Comparison of ENCODE assay signal across 12 mouse cellular contexts in the genomic region with DNA sequence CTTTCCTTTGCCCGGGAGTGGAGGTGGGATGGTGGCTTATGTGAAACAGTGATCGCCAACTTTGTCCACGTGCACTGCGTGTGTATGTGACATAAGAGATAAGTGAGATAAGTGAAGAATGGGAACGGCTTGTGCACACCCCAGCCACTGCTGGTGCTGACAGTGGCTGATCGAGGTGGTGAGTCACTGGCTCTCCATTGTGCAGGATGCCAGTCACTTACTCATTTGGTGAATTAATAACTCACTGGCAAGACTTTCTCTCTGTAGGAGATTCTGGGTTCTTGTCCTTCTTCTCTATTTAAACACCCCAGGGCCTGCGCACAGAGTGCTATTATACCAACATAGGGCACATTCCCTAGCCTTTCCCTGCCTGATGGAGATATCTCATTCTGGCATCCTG. TPM values are rescaled to one million over a fixed set of nuclear protein-coding genes. Genes with fewer than 3 reads are reported as not detected.
DNase-seq lines count a peak whose midpoint lies in the region; ATAC-seq and TF ChIP-seq lines count a peak whose summit lies in the region.
"Had no signal": no experiment of that assay in that cellular context is flagged by ENCODE, and none has a peak within 500 bp of the region (broad histone marks: within the 10 kb centered on the region; RNA-seq: fewer than 3 reads in every experiment).

No protein-coding gene starts in this region.

- ATAC-seq in lung, postnatal 0 days, result peak; percentile 91
- ATAC-seq in midbrain, postnatal 0 days (ENCODE audit: low FRiP score), result no peak
- ATAC-seq in activated CD4-positive, CD25-positive, alpha-beta regulatory T cell, adult 4 months, result no peak

- no peaks in the 10 kb centered on the region for H3K36me3 ChIP-seq in lung, postnatal 0 days (ENCODE audit: insufficient read depth, low read length)
- H3K36me3 ChIP-seq in midbrain, postnatal 0 days (ENCODE audit: insufficient read depth, low read length), result no peaks in the 10 kb centered on the region
- H3K36me3 ChIP-seq: hindbrain, embryonic 15.5 days; midbrain, embryonic 12.5 days had no signal

- peak overlapping the region; percentile 21; the same call in 1 of the 2 replicates for H3K27ac ChIP-seq in lung, postnatal 0 days (ENCODE audit: low read length)
- no peak overlapping the region for H3K27ac ChIP-seq in midbrain, postnatal 0 days (ENCODE audit: low read depth, low read length)
- H3K27ac ChIP-seq: hindbrain, embryonic 15.5 days; midbrain, embryonic 12.5 days had no signal

- no peak for TF ChIP-seq CTCF in lung, postnatal 0 days (IDR thresholded peaks at IDR 0.05)
- TF ChIP-seq CTCF in midbrain, postnatal 0 days (IDR thresholded peaks at IDR 0.05), result no peak

- DNase-seq in heart, adult 11 months, result peak; percentile 39
- DNase-seq in heart, postnatal 25 days (ENCODE audit: low spot score), result no peak
- DNase-seq in Muller cell, postnatal 12 days (ENCODE audit: inconsistent ontology term), result peak; percentile 76
- peak; percentile 26 for DNase-seq in kidney, postnatal 14 days
- peak; percentile 60 for DNase-seq in lung, postnatal 0 days (ENCODE audit: low spot score)
- DNase-seq in midbrain, postnatal 0 days (ENCODE audit: low spot score), result no peak
- no peak for DNase-seq in B cell, adult 2 months

- H3K27me3 ChIP-seq in lung, postnatal 0 days (replicated peaks; ENCODE audit: insufficient read depth, low read length), result no peaks in the 10 kb centered on the region
- no peaks in the 10 kb centered on the region for H3K27me3 ChIP-seq in midbrain, postnatal 0 days (ENCODE audit: insufficient read depth, low read length)
- H3K27me3 ChIP-seq: hindbrain, embryonic 15.5 days; midbrain, embryonic 12.5 days had no signal

- WGBS in lung, postnatal 0 days, result 26% methylated on average over 7 of the region's 7 CpGs
- 85% methylated on average over 7 of the region's 7 CpGs for WGBS in midbrain, postnatal 0 days

- no peaks in the 10 kb centered on the region for H3K9me3 ChIP-seq in lung, postnatal 0 days (ENCODE audit: low read length)
- no peaks in the 10 kb centered on the region for H3K9me3 ChIP-seq in midbrain, postnatal 0 days (ENCODE audit: low read length)
- H3K9me3 ChIP-seq: hindbrain, embryonic 15.5 days; midbrain, embryonic 12.5 days had no signal

- H3K4me2 ChIP-seq in lung, postnatal 0 days (replicated peaks; ENCODE audit: low read depth, low read length), result 0 out of 2 replicates have a peak overlapping the region, but pooled peaks have one; percentile 5
- H3K4me2 ChIP-seq in midbrain, postnatal 0 days (ENCODE audit: low read depth, low read length, poor library complexity, severe bottlenecking), result no peak overlapping the region
- H3K4me2 ChIP-seq: hindbrain, embryonic 15.5 days; midbrain, embryonic 12.5 days had no signal

- intact Hi-C loops in heart, postnatal 25 days (cut with DNase I), result no loop called here

- peak; percentile 50; the same call in 1 of the 2 replicates for TF ChIP-seq EP300 in lung, postnatal 0 days (IDR thresholded peaks at IDR 0.05)

- no peak overlapping the region for H3K4me3 ChIP-seq in lung, postnatal 0 days (ENCODE audit: low read depth, low read length)
- no peak overlapping the region for H3K4me3 ChIP-seq in midbrain, postnatal 0 days (ENCODE audit: low read depth, low read length)
- H3K4me3 ChIP-seq: hindbrain, embryonic 15.5 days; midbrain, embryonic 12.5 days had no signal

- H3K4me1 ChIP-seq in lung, postnatal 0 days (ENCODE audit: insufficient read depth, low read depth, low read length), result peaks cover 5% of the 10 kb centered on the region; the same call in 1 of the 2 replicates
- no peaks in the 10 kb centered on the region for H3K4me1 ChIP-seq in midbrain, postnatal 0 days (ENCODE audit: insufficient read depth, low read length)
- H3K4me1 ChIP-seq: hindbrain, embryonic 15.5 days; midbrain, embryonic 12.5 days had no signal

- no peak overlapping the region for H3K9ac ChIP-seq in lung, postnatal 0 days (replicated peaks; ENCODE audit: low read depth)
- no peak overlapping the region for H3K9ac ChIP-seq in midbrain, postnatal 0 days (replicated peaks; ENCODE audit: low read length, poor library complexity, severe bottlenecking)
- H3K9ac ChIP-seq: hindbrain, embryonic 15.5 days; midbrain, embryonic 12.5 days had no signal

RNA-seq across cellular contexts. Expression of a gene that starts 24.1 kb away (rescaled TPM):
- total RNA-seq in heart, postnatal 25 days (2021), result not detected
- polyA plus RNA-seq in lung, postnatal 0 days (2015; fragmentation: Nextera tagmentation; extraction: Ambion mirVana), result 0.24 and 0.29 TPM in 2 replicates
- not detected in 2 replicates for total RNA-seq in midbrain, postnatal 0 days (2014; rRNA removed)
- not detected in 2 replicates for polyA plus RNA-seq in midbrain, postnatal 0 days (2015; fragmentation: Nextera tagmentation; extraction: Ambion mirVana)
- under 1 TPM in 1 of 2 experiments, not detected in 1; 0.69 TPM for polyA plus RNA-seq in activated CD4-positive, CD25-positive, alpha-beta regulatory T cell, adult 4 months (2017; shearing (Covaris generic))
- total RNA-seq: common myeloid progenitor, adult 5-6 weeks; left cerebral cortex, postnatal 14 days had no signal

RNA-seq across cellular contexts. Expression of a gene that starts 59.2 kb away (rescaled TPM):
- 1 to 10 TPM in 1 of 2 experiments, under 1 TPM in 1; 0.95 to 1.2 TPM for total RNA-seq in heart, postnatal 25 days (2021)
- 4.7 and 6.2 TPM in 2 replicates for polyA plus RNA-seq in lung, postnatal 0 days (2015; fragmentation: Nextera tagmentation; extraction: Ambion mirVana)
- total RNA-seq in midbrain, postnatal 0 days (2014; rRNA removed), result 23.7 and 24.5 TPM in 2 replicates
- 9.0 and 9.2 TPM in 2 replicates for polyA plus RNA-seq in midbrain, postnatal 0 days (2015; fragmentation: Nextera tagmentation; extraction: Ambion mirVana)
- 1 to 10 TPM; 4.3 to 5.7 TPM for polyA plus RNA-seq in activated CD4-positive, CD25-positive, alpha-beta regulatory T cell, adult 4 months (2017; shearing (Covaris generic))

Comparison
In these comparisons a context has a peak if more than half of its experiments do, and no peak if none do; other contexts are left out.
1. DNase-seq: peak in heart, adult 11 months (single experiment), Muller cell, postnatal 12 days (single experiment), kidney, postnatal 14 days (single experiment) and lung, postnatal 0 days (single experiment); none in heart, postnatal 25 days (single experiment), midbrain, postnatal 0 days (single experiment) and B cell, adult 2 months (0 of 2).